Mouse (Mus musculus) ES-Bruce4 (cell line): ENCODE data around the gene Uhrf2.

Source experiments
- CTCF ChIP-seq: IDR thresholded peaks from one replicate; pipeline ENCODE4 v1.8.1; 2011; ENCODE audit warnings: low read depth, low read length
- EP300 ChIP-seq: IDR thresholded peaks from 2 replicates; pipeline ENCODE4 v1.6.1; 2011; ENCODE audit warnings: low read depth, low read length; ENCODE audit not compliant: insufficient read depth
- POLR2A ChIP-seq: IDR thresholded peaks from one replicate; pipeline ENCODE4 v1.8.1; 2011; ENCODE audit warnings: low read length; ENCODE audit not compliant: insufficient read depth

GRCm38 (mm10) chr19:30050584-30050983 lies 20.3 kb downstream of the Uhrf2 start:
- TF ChIP-seq CTCF (no peak), POLR2A (no peak), EP300 (no peak)
